Mouse (Mus musculus): ENCODE data around the gene Prkn.
A peak's percentile ranks its signal among the peaks of the same experiment; 100 is the strongest.
"Not testable (repeated sequence)": the region's sequence is repeated elsewhere in the genome, so short reads cannot be mapped to it uniquely, and the experiment has no call there.

Gene Prkn

GRCm38 (mm10) chr17:11988110-11988837 lies 1148.1 kb downstream of the Prkn start:
- no peak for DNase-seq (ENCODE audit: low spot score in 2 of 2)

DNA sequence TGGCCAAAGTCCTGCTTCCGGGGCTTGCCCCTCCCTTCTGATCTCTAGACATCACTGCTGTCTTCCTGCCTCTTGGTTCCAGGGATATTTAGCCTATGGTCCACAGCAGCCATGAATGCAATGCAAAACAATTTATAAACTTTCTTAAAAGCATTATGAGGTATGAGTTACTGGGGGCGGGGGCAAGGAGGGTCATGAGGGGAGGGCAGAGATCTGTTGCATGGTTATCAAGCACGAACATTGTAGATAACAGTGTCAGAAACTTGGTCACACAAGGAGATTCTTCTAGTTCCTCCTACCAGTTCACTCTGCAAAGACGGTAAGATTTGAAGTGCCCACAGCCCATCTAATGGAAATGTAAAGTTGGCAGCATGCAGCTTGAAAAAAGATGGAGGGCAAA lies 1149.1 kb downstream of the Prkn start:
- no peak for DNase-seq (ENCODE audit: low spot score in 2 of 2)

- no peak for DNase-seq (ENCODE audit: low spot score in 2 of 2)
Observed at GRCm38 (mm10) chr17:11990386-11991087, 1150.4 kb downstream of the Prkn start.

DNA sequence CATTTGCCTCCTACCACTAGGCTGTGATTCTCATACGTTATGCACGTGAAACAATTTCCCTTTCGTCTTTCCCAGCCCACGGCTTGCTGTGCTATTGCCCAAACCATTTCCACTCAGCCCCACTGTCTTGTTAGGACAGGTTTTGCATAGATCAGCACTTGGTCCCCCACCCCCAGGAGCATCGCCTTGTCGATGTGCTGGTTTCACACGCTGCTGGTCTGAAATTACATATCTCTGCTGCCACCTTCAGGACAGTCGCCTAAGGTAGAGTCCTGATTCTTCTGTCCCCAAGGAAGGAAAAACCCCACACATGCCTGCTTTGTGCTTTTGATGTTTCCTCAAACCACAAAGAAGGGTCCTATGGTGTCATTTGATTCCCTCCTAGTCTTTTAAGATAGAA lies 1153.1 kb downstream of the Prkn start:
- DNase-seq (ENCODE audit: low spot score in 2 of 2): no peak

GRCm38 (mm10) chr17:11994252-11994651 lies 1154.1 kb downstream of the Prkn start:
- DNase-seq (ENCODE audit: low spot score in 2 of 2): no peak

- DNase-seq (ENCODE audit: low spot score in 2 of 2): not testable (repeated sequence)
Observed at GRCm38 (mm10) chr17:11994754-11995153, 1154.6 kb downstream of the Prkn start.

- DNase-seq (ENCODE audit: low spot score in 2 of 2): no peak
Observed at GRCm38 (mm10) chr17:11995522-11995921, 1155.3 kb downstream of the Prkn start.

GRCm38 (mm10) chr17:11996311-11996710 lies 1156.1 kb downstream of the Prkn start:
- no peak for DNase-seq (ENCODE audit: low spot score in 2 of 2)

DNA sequence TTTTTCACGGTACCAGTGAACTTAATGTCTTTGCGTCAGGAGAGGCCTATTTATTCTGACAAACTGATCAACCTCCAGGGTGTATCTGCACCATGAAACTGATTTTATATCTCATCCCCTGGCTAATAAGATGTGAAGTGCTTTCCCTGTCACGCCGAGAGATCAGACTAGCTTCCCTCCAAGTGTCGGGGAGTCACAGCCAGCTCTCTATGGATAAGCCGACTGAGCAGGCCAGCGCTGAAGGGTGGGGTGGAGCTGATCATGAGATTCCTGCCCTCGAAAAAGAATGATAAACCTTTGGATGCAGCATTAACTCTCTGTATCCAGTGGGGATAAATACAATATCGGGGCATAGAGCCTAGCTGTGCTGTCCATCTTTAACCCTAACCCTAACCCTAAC lies 1160.1 kb downstream of the Prkn start:
- DNase-seq (ENCODE audit: low spot score in 2 of 2): no peak

- no peak for DNase-seq (ENCODE audit: low spot score in 2 of 2)
Observed at GRCm38 (mm10) chr17:12021326-12021725, 1181.1 kb downstream of the Prkn start.

- no peak for DNase-seq (ENCODE audit: low spot score in 2 of 2)
Observed at GRCm38 (mm10) chr17:12029362-12029761, 1189.2 kb downstream of the Prkn start.

GRCm38 (mm10) chr17:12029921-12030461 lies 1189.8 kb downstream of the Prkn start:
- DNase-seq (ENCODE audit: low spot score in 2 of 2): no peak

GRCm38 (mm10) chr17:12030556-12031160 lies 1190.5 kb downstream of the Prkn start:
- DNase-seq (ENCODE audit: low spot score in 2 of 2): no peak

GRCm38 (mm10) chr17:12031203-12031942 lies 1191.2 kb downstream of the Prkn start:
- DNase-seq (ENCODE audit: low spot score in 2 of 2): peak in 1 of 2 experiments; percentile 75

GRCm38 (mm10) chr17:12032014-12032791 lies 1192.0 kb downstream of the Prkn start:
- DNase-seq (ENCODE audit: low spot score in 2 of 2): peak in 1 of 2 experiments; percentile 52

- peak in 1 of 2 experiments; percentile 52 for DNase-seq (ENCODE audit: low spot score in 2 of 2)
Observed at GRCm38 (mm10) chr17:12035386-12035785, 1195.2 kb downstream of the Prkn start.

GRCm38 (mm10) chr17:12036205-12036604 lies 1196.0 kb downstream of the Prkn start:
- DNase-seq (ENCODE audit: low spot score in 2 of 2): peak in 1 of 2 experiments; percentile 69

- DNase-seq (ENCODE audit: low spot score in 2 of 2): peak in 1 of 2 experiments; percentile 32
Observed at GRCm38 (mm10) chr17:12037065-12037464, 1196.9 kb downstream of the Prkn start.

DNA sequence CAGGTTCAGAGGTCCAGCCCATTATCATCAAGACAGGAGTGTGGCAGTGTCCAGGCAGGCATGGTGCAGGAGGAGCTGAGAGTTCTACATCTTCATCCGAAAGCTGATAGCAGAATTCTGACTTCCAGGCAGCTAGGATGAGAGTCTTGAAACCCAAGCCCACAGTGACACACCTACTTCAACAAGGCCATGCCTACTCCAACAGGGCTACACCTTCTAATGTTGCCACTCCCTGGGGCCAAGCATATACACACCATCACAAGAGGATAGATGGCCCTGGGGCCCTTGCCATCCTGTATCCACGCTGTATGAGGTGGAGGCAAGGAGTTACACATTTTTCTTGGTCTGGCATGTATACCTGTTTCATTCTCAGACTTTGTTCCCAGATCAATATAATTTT lies 1197.4 kb downstream of the Prkn start:
- DNase-seq (ENCODE audit: low spot score in 2 of 2): peak in 1 of 2 experiments; percentile 28

DNA sequence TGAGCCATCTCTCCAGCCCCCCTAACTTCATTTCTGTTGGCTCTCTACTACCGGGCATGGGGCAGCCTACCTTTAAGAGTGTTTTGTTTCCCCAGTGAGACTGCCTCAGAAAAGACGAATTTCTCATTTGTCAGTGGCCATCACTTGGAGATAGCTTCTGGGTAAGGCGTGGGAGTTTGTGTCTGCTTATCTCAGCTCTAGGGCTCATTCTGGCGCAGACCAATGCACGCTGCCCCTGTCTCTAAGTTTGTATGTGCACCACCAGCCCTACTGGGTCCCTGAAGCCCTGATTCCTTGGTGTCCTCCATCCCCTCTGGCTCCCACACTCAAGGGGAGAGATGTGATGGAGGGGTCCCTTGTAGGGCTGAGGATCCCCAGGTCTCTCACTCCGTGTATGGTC lies 1198.3 kb downstream of the Prkn start:
- peak in 1 of 2 experiments; percentile 44 for DNase-seq (ENCODE audit: low spot score in 2 of 2)

GRCm38 (mm10) chr17:12039188-12039587 lies 1199.0 kb downstream of the Prkn start:
- peak; percentile 65 to 92 for DNase-seq (ENCODE audit: low spot score in 2 of 2)

All from urinary bladder, postnatal 4 days (tissue).